Mouse (Mus musculus) forebrain, postnatal 0 days (tissue): ENCODE data around the gene Myo16. TPM values are rescaled to one million over a fixed set of nuclear protein-coding genes. Genes with fewer than 3 reads are reported as not detected.

Experiments used
- ATAC-seq: fragments of 200-750 bp; cut with Nextera tagmentation; 2 replicates; pipeline ENCODE4 v1.8.0; 2017; ENCODE audit warnings: mild to moderate bottlenecking, moderate library complexity
- DNase-seq: peaks from one replicate; pipeline ENCODE4 v3.0.0-alpha.2; 2015
- H3K27ac ChIP-seq: fragments of 300-500 bp; sonication (generic); 2 replicates; pipeline ENCODE4 v1.5.1; 2014; ENCODE audit warnings: low read depth, mild to moderate bottlenecking, antibody characterized with exemption, low read length, moderate library complexity, mixed read lengths
- H3K27me3 ChIP-seq: fragments of 300-500 bp; sonication (generic); 2 replicates; pipeline ENCODE4 v1.6.1; 2014; ENCODE audit warnings: mild to moderate bottlenecking, low read length, mixed read lengths; ENCODE audit not compliant: insufficient read depth
- H3K36me3 ChIP-seq: fragments of 300-500 bp; sonication (generic); 2 replicates; pipeline ENCODE4 v1.6.1; 2014; ENCODE audit warnings: mild to moderate bottlenecking, moderate library complexity; ENCODE audit not compliant: insufficient read depth
- H3K4me1 ChIP-seq: fragments of 300-500 bp; sonication (generic); 2 replicates; pipeline ENCODE4 v1.6.1; 2014; ENCODE audit warnings: antibody characterized with exemption; ENCODE audit not compliant: insufficient read depth
- H3K4me2 ChIP-seq: fragments of 300-500 bp; sonication (generic); 2 replicates; pipeline ENCODE4 v1.6.1; 2014; ENCODE audit warnings: low read depth, mild to moderate bottlenecking, moderate library complexity
- H3K4me3 ChIP-seq: fragments of 300-500 bp; sonication (generic); 2 replicates; pipeline ENCODE4 v1.5.1; 2014; ENCODE audit warnings: low read depth, low read length, mixed read lengths
- H3K9ac ChIP-seq: fragments of 300-500 bp; sonication (generic); 2 replicates; pipeline ENCODE4 v1.6.1; 2014; ENCODE audit warnings: mild to moderate bottlenecking
- H3K9me3 ChIP-seq: fragments of 300-500 bp; sonication (generic); 2 replicates; pipeline ENCODE4 v1.6.1; 2016; ENCODE audit warnings: low read length
- CTCF ChIP-seq: sonication (generic); IDR thresholded peaks from 2 replicates; pipeline ENCODE4 v1.5.1; 2016; ENCODE audit warnings: antibody characterized with exemption, control low read depth, low read depth
- WGBS: fragments of 180-500 bp; shearing (Covaris S2); extraction: QIAGEN DNeasy Blood & Tissue Kit; methylation state at CpG from one replicate; pipeline ENCODE4 v1.1.7; 2014; 5-methylcytosine and 5-hydroxymethylcytosine counted together
- polyA plus RNA-seq: library from polyadenylated mRNA; unstranded; fragments of >200 nt; fragmentation: Nextera tagmentation; extraction: Ambion mirVana; gene quantifications from 2 replicates; pipeline ENCODE4 v1.2.1, GENCODE M21; 2015
- total RNA-seq: library from RNA; depleted of rRNA; stranded (reverse); fragments of >200 nt; gene quantifications from 2 replicates; pipeline ENCODE4 v1.2.3, GENCODE M21; 2014

Myo16 gene
- total and polyA plus RNA-seq, 2 experiments from 2014 or later: 5.5 to 58.6 TPM

DNA sequence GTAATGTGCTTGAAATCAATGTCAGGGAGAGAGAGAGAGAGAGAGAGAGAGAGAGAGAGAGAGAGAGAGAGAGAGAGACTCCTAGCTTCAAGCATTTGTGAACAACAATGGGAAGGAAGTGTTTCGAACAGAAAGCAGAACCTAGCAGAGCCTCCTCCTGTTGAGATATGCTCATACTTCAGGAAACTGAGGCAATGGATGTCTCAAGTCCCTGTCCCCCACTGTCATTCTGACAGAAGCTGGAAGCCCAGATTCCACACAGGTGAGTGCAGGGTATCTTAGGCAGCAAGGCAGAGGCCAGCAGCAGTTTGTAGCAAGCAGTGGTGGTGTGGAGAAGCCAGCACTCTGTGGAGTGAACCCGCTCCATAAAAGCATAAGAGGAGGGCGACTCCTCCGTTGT lies 14.6 kb downstream of the Myo16 start:
- Histone ChIP-seq H3K4me2 (no peak overlapping the region), H3K36me3 (no peaks in the 10 kb centered on the region), H3K9ac (no peak overlapping the region), H3K27ac (no peak overlapping the region), H3K9me3 (no peaks in the 10 kb centered on the region), H3K27me3 (no peaks in the 10 kb centered on the region), H3K4me1 (peaks cover 4% of the 10 kb centered on the region; the same call in 1 of the 2 replicates), H3K4me3 (no peak overlapping the region)
- no peak for DNase-seq
- WGBS: 87% methylated on average over 4 of the region's 4 CpGs
- TF ChIP-seq CTCF: no peak
- ATAC-seq: no peak

GRCm38 (mm10) chr8:10169894-10170293 lies 16.2 kb downstream of the Myo16 start:
- 78% methylated on average over 3 of the region's 3 CpGs for WGBS
- no peak for TF ChIP-seq CTCF
- Histone ChIP-seq H3K9me3 (no peaks in the 10 kb centered on the region), H3K36me3 (no peaks in the 10 kb centered on the region), H3K27ac (no peak overlapping the region), H3K9ac (no peak overlapping the region), H3K4me2 (no peak overlapping the region), H3K27me3 (no peaks in the 10 kb centered on the region), H3K4me3 (no peak overlapping the region), H3K4me1 (peaks cover 12% of the 10 kb centered on the region; the same call in 1 of the 2 replicates)
- ATAC-seq (no peak), DNase-seq (no peak)

- TF ChIP-seq CTCF: no peak
- Histone ChIP-seq H3K27ac (no peak overlapping the region), H3K4me3 (no peak overlapping the region), H3K36me3 (no peaks in the 10 kb centered on the region), H3K4me2 (no peak overlapping the region), H3K4me1 (peaks cover 12% of the 10 kb centered on the region; the same call in 1 of the 2 replicates), H3K27me3 (no peaks in the 10 kb centered on the region), H3K9me3 (no peaks in the 10 kb centered on the region), H3K9ac (no peak overlapping the region)
- no peak for DNase-seq
- no peak for ATAC-seq
- 34% methylated on average over 2 of the region's 2 CpGs for WGBS
Observed at GRCm38 (mm10) chr8:10171321-10171720, 17.6 kb downstream of the Myo16 start.

GRCm38 (mm10) chr8:10172278-10172677 lies 18.6 kb downstream of the Myo16 start:
- Histone ChIP-seq H3K9ac (no peak overlapping the region), H3K4me2 (no peak overlapping the region), H3K4me1 (peaks cover 12% of the 10 kb centered on the region; the same call in 1 of the 2 replicates), H3K4me3 (no peak overlapping the region), H3K27me3 (no peaks in the 10 kb centered on the region), H3K27ac (no peak overlapping the region), H3K36me3 (no peaks in the 10 kb centered on the region), H3K9me3 (no peaks in the 10 kb centered on the region)
- ATAC-seq (no peak), DNase-seq (no peak)
- WGBS: 77% methylated on average over 3 of the region's 3 CpGs
- TF ChIP-seq CTCF: no peak

- Histone ChIP-seq H3K9me3 (no peaks in the 10 kb centered on the region), H3K4me1 (peaks cover 9% of the 10 kb centered on the region; the same call in 1 of the 2 replicates), H3K27me3 (no peaks in the 10 kb centered on the region), H3K4me3 (no peak overlapping the region), H3K36me3 (no peaks in the 10 kb centered on the region), H3K27ac (no peak overlapping the region), H3K4me2 (no peak overlapping the region), H3K9ac (no peak overlapping the region)
- ATAC-seq (peak; percentile 20; the same call in 1 of the 2 replicates), DNase-seq (no peak)
- no peak for TF ChIP-seq CTCF
- WGBS: 29% methylated on average over 9 of the region's 9 CpGs
Observed at GRCm38 (mm10) chr8:10173033-10173747, 19.5 kb downstream of the Myo16 start.

DNA sequence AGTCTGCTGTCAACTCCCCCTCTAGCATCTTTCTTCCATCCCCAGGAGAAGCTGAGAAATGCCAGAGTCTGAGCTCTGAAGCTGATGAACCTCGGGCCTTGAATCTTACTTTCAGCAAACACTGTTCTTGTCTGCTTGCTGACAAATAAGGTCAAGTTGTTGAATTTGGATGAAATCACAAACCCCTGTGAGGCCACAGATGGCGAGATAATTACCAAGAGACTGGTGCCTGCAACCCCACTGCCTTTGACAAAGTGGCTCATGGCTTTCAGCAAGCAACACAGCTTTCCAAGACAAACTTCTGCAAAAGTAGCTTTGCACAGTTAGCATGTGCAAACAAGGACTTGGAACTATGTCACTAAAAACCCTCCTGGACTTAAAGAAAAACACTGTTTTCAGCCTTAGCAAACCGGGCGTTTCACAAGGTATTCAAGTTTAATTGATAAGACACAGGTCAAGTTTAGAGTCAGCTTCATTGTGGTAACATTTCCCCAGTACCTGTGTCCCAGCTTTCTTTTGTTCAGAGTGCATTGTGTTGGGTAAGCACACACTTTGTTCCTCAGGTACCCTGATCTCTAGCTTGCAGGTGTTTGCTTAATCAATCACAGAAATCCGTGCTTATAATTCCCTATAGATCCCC lies 20.6 kb downstream of the Myo16 start:
- Histone ChIP-seq H3K27ac (no peak overlapping the region), H3K9me3 (no peaks in the 10 kb centered on the region), H3K9ac (no peak overlapping the region), H3K4me1 (peaks cover 9% of the 10 kb centered on the region; the same call in 1 of the 2 replicates), H3K4me2 (no peak overlapping the region), H3K4me3 (no peak overlapping the region), H3K27me3 (no peaks in the 10 kb centered on the region), H3K36me3 (no peaks in the 10 kb centered on the region)
- peak; percentile 0; the same call in 1 of the 2 replicates for TF ChIP-seq CTCF
- 50% methylated on average over 5 of the region's 5 CpGs for WGBS
- no peak for ATAC-seq
- DNase-seq: no peak
